Mouse (Mus musculus) liver, adult 2 months (tissue): ENCODE measurements at regions not wholly inside any gene's neighbourhood (a gene's known extent, or its start where the extent isn't known, plus 50 kb on each side); places are given as distances from the start of the nearest gene placed in this dataset.

ENCODE experiments used
- DNase-seq: peaks from one replicate; pipeline ENCODE4 v3.0.0-alpha.2; 2011; ENCODE audit warnings: low read depth, low spot score; ENCODE audit errors: extremely low read depth
- H3K27ac ChIP-seq: fragments of 200-500 bp; replicated peaks from 2 replicates; pipeline ENCODE4 v1.5.1; 2012; ENCODE audit warnings: low read depth, mild to moderate bottlenecking, control low read depth, inconsistent platforms, low read length; ENCODE audit not compliant: insufficient read depth
- H3K27me3 ChIP-seq: fragments of 200-500 bp; 2 replicates; pipeline ENCODE4 v1.6.1; 2012; ENCODE audit warnings: mild to moderate bottlenecking, moderate library complexity, low read length, inconsistent platforms; ENCODE audit not compliant: control insufficient read depth, insufficient read depth
- H3K36me3 ChIP-seq: fragments of 200-500 bp; 2 replicates; pipeline ENCODE4 v1.6.1; 2012; ENCODE audit warnings: low read length, inconsistent platforms; ENCODE audit not compliant: control insufficient read depth, insufficient read depth
- H3K4me1 ChIP-seq: fragments of 200-500 bp; 2 replicates; pipeline ENCODE4 v1.6.1; 2011; ENCODE audit warnings: low read length; ENCODE audit not compliant: control insufficient read depth, insufficient read depth
- H3K4me3 ChIP-seq: fragments of 200-500 bp; 2 replicates; pipeline ENCODE4 v1.5.1; 2011; ENCODE audit warnings: low read depth, mild to moderate bottlenecking, control low read depth, low read length, moderate library complexity; ENCODE audit not compliant: insufficient read depth
- H3K79me2 ChIP-seq: fragments of 200-500 bp; 2 replicates; pipeline ENCODE4 v1.6.1; 2012; ENCODE audit warnings: inconsistent platforms, mild to moderate bottlenecking, low read length, moderate library complexity; ENCODE audit not compliant: control insufficient read depth, insufficient read depth
- H3K9ac ChIP-seq: fragments of 200-500 bp; 2 replicates; pipeline ENCODE4 v1.6.1; 2012; ENCODE audit warnings: low read depth, mild to moderate bottlenecking, control low read depth, inconsistent platforms, low read length
- CTCF ChIP-seq: fragments of 200-500 bp; IDR thresholded peaks from 2 replicates; pipeline ENCODE4 v1.5.1; 2011; ENCODE audit warnings: low read depth, low read length, control low read depth
- POLR2A ChIP-seq: fragments of 200-500 bp; IDR thresholded peaks from 2 replicates; pipeline ENCODE4 v1.6.1; 2011; ENCODE audit warnings: low read length, control low read depth; ENCODE audit not compliant: insufficient read depth; ENCODE audit errors: extremely low read depth
- WGBS: fragments of 180-500 bp; shearing (Covaris S2); methylation state at CpG from one replicate; pipeline ENCODE4 v1.1.7; 2018; 5-methylcytosine and 5-hydroxymethylcytosine counted together

- Histone ChIP-seq H3K4me3 (no peak overlapping the region), H3K4me1 (no peaks in the 10 kb centered on the region), H3K27ac (no peak overlapping the region), H3K9ac (no peak overlapping the region), H3K79me2 (no peaks in the 10 kb centered on the region), H3K27me3 (no peaks in the 10 kb centered on the region), H3K36me3 (no peaks in the 10 kb centered on the region)
- no peak for DNase-seq
- TF ChIP-seq POLR2A, result no peak
- no peak for TF ChIP-seq CTCF
- WGBS, result 81% methylated on average over 1 of the region's 1 CpGs
Measured at GRCm38 (mm10) chr9:27663230-27663629, 127.3 kb upstream of the Opcml start.

DNA sequence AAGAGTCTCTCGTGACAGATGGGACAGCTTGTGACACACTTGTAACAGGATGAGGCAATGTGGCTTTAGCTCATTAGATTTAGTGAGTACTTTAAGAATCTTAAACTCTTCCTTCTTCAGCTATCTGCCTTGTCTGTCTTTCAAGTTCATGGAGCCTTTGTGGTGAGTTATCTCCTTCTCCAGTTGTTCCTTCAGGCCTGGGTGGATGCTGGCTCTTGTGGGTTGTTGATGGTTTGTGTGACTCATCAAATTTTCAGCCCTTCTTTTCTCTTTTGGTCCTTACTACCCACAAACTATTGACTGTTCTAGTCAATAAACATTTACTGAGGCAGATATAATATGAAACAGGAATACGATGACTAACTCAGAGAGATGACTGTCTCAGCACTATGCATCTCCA, 124.9 kb upstream of the Opcml start:
- Histone ChIP-seq H3K36me3 (no peaks in the 10 kb centered on the region), H3K9ac (no peak overlapping the region), H3K4me3 (no peak overlapping the region), H3K4me1 (no peaks in the 10 kb centered on the region), H3K79me2 (no peaks in the 10 kb centered on the region), H3K27me3 (no peaks in the 10 kb centered on the region), H3K27ac (no peak overlapping the region)
- TF ChIP-seq CTCF (no peak), POLR2A (no peak)
- no peak for DNase-seq
- WGBS, result 77% methylated on average over 2 of the region's 2 CpGs

DNA sequence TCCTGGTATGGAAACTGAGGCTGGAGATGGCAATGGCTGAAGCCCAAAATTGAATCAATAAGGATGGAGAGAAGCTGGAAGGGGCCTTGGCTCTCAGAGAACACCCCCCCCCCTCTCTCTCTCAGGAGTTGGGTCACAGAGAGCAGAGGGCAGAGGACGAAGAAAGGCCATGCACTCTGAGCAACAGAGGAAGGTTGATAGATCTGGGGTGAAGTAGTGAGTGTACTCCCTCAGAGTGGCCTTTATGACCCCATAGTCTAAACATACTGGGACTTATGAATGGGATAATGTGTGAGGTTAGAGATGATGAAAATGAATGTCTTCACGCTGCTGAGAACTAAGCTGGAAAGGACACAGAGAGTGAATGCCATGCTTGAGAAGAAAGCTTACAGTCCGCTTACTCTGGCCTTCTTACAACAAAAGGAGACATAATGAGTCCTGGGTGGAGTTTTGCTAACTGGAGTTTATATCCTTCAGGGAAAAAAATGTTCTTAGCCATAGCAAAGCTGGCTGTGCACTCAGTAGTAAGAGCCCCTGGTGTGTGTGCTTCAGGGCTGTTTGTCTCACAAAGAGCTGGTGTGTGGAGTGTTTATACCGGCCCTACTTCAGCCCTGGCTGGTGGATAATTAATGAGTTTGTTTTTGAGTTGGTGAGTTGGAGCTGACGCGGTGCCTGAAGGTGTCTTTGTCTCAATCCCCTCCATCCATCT, 120.4 kb upstream of the Opcml start:
- no peaks in the 10 kb centered on the region for H3K79me2 ChIP-seq
- H3K4me3 ChIP-seq, result no peak overlapping the region
- H3K4me1 ChIP-seq, result no peaks in the 10 kb centered on the region
- no peaks in the 10 kb centered on the region for H3K27me3 ChIP-seq
- WGBS, result 65% methylated on average over 6 of the region's 6 CpGs
- H3K27ac ChIP-seq, result no peak overlapping the region
- no peak for DNase-seq
- H3K36me3 ChIP-seq, result no peaks in the 10 kb centered on the region
- no peak overlapping the region for H3K9ac ChIP-seq
- no peak for TF ChIP-seq POLR2A

DNA sequence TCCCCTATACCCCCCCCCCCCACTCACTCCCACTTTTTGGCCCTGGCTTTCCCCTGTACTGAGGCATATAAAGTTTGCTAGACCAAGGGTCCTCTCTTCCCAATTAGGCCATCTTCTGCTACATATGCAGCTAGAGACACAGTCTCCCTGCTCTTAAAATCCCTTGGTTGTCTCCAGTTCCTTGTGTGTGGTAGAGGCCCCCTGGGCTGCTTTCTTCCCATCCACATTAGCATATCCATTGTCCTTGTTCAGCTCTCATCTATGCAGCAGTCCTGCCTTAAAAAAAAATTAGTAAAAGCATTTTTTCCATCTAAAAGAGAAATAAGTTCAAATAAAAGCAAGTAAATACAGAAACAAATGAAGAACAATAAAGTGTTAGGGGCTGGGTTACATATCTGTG, 105.2 kb upstream of the Opcml start:
- DNase-seq, result no peak
- TF ChIP-seq POLR2A (no peak), CTCF (no peak)

DNA sequence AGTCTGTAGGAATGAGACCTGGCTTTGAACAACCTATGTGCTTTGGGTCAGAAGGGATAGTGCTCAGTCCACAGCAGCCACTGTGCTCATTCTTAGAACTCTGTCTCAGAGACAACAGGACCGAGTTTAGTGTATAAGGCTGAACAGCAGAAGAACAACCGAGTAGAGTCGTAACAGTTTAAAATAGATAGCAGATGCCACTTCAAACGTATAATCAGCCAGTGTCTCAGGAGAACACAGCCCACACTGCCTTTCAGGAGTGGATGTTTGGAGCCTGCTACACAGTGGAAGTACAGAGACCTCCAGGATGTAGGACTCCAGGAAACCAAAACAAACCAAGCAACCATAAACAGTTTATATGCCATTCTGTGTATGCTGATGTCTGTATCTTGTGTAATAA, 99.0 kb upstream of the Opcml start:
- no peak for DNase-seq
- Histone ChIP-seq H3K79me2 (no peaks in the 10 kb centered on the region), H3K36me3 (no peaks in the 10 kb centered on the region), H3K4me1 (no peaks in the 10 kb centered on the region), H3K27ac (no peak overlapping the region), H3K4me3 (no peak overlapping the region), H3K27me3 (no peaks in the 10 kb centered on the region), H3K9ac (no peak overlapping the region)
- 70% methylated on average over 4 of the region's 4 CpGs for WGBS
- TF ChIP-seq POLR2A (no peak), CTCF (no peak)

More for the DNA sequence above, 105.2 kb upstream of the Opcml start:
- H3K9ac ChIP-seq, result no peak overlapping the region
- no peaks in the 10 kb centered on the region for H3K36me3 ChIP-seq
- H3K27ac ChIP-seq, result no peak overlapping the region
- H3K79me2 ChIP-seq, result no peaks in the 10 kb centered on the region
- H3K4me3 ChIP-seq, result no peak overlapping the region
- H3K4me1 ChIP-seq, result no peaks in the 10 kb centered on the region
- H3K27me3 ChIP-seq, result no peaks in the 10 kb centered on the region

DNA sequence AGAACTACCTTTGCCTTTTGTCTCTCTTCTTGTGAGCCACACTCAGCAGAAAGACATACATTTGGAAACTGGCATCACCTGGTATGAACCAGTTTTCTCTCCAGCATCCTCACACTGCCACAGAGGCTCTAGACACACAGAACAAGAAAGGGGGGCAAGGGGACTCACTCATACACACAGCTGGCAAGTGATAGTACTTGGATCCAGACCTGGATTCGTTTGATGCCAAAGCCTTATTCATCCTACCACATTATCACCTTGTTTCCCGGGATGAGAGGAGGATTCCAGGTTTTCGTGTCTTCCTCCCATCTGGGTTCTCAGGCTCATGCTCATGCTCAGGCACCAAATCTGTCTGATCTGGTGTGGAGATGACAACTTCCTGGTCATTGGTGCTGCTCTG, 97.8 kb upstream of the Opcml start:
- H3K79me2 ChIP-seq, result no peaks in the 10 kb centered on the region
- DNase-seq, result no peak
- no peaks in the 10 kb centered on the region for H3K4me1 ChIP-seq
- no peaks in the 10 kb centered on the region for H3K27me3 ChIP-seq
- no peak overlapping the region for H3K4me3 ChIP-seq
- 64% methylated on average over 3 of the region's 3 CpGs for WGBS
- no peak for TF ChIP-seq POLR2A
- no peak for TF ChIP-seq CTCF
- H3K36me3 ChIP-seq, result no peaks in the 10 kb centered on the region
- no peak overlapping the region for H3K9ac ChIP-seq
- no peak overlapping the region for H3K27ac ChIP-seq
